Mouse (Mus musculus) T-helper 17 cell (primary cell): Measurements from ENCODE around the gene Btaf1.

Source experiments
- in situ Hi-C, 2 experiments: fragments of 300-600 bp; cut with MboI, MseI; formaldehyde crosslinking; loops; 1 replicate in 1 of 2; 2 replicates in 1 of 2; pipeline ENCODE4 v1.15.1; 2025; ENCODE audit warnings: high pct_unique_total_duplicates in 2 of 2

Btaf1 gene

GRCm38 (mm10) chr19:37018931-37019330, 93.1 kb downstream of the Btaf1 start:
- in situ Hi-C loops = no loop called here

- in situ Hi-C loops = no loop called here
Measured at GRCm38 (mm10) chr19:37020531-37020930, 94.7 kb downstream of the Btaf1 start.

DNA sequence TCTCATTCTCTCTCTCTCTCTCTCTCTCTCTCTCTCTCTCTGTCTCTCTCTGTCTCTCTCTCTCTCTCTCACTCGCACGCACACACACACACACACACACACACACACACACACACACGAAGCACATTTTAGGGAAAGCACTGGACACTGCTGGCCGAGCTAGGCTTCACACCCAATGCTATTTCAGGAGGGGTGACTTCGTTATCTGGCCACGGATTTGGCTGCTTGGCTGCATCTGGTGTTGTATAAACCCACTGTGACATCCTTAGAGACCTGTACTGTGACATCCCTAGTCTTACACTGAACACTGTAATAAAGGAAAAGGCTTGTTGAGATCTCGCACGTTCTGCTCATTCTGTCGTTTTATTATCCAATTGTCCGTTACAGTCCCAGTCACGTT, 95.1 kb downstream of the Btaf1 start:
- in situ Hi-C loops = no loop called here

DNA sequence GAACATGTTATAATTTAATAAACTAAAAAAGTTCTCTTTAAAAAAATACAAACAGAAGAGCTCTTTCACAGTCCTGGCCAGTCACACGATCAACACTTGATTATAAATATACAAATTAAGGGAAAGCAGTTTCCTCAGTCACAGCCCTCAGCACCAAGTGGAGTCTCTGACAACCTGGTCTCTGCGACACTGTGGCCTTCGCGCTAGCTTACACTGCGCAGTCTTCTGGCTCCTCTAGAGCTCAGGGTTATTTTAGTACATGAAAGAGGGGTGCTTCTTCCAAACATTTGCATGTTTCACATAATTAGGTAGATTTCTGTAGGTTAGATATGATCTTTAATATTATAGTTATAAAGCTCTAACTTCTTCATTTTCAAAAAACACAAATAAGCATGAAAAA, 96.3 kb downstream of the Btaf1 start:
- in situ Hi-C loops = no loop called here

DNA sequence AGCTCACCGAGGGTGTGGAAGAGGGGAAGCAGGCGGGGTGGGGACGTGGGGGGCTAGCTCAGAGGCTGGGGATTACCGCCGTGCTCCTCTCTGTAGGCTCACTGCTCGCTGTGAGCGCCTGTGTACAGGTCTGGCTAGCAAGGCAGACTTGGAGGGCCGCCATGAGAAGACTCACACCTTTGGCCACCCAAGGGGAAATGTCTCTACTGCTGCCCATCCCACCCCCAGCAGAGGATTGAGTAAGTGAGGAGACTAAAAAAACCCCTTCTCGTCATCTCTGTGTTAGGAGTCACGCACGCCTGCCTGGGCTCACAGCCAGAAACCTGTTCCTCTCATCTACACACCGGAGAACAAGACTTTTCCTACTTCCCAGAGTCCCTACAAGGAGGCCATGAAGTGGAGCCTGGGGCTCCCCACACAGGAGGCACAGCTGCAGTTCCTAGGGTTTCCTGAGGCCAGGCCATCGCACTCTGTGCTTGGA, 100.0 kb downstream of the Btaf1 start:
- in situ Hi-C loops = no loop called here

DNA sequence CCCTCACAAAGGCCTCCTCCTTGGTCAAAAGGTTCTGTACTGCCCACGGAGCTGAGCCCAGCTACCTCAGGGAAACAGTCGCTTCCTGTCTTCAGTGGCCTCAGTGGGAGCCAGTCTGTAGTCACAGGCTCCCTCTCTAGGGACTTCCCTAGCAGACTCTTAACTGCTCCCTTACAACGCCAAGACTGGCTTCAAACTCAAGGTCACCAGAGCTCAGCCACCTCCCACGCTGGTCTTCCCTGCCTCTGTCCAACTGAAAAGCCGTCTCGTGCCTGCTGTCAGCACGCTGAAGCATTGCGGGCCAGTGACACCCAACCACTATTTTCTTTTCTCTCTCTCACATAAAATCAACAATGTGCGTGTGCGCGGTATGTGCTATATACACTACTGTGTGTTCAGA, 100.5 kb downstream of the Btaf1 start:
- in situ Hi-C loops = no loop called here

GRCm38 (mm10) chr19:37029771-37030170, 103.9 kb downstream of the Btaf1 start:
- in situ Hi-C loops = no loop called here

DNA sequence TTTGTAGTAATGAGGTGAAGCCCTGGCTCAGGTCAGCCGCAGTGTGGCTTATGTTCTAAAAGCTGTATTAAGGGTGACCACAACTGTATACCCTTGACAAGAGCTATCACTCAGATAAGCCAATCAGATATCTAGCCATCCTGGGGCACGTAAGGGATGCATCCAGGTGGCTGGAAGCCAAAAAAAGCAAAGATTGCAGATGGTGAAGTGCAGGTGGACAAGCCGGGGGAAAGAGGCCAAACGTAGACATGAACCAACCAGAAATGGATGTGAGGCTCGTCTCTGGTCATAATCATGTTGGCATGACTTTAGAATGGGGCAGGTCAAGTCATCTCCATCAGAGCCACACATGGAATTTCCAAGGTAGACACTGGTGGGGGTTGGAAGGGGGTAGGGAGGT, 105.6 kb downstream of the Btaf1 start:
- in situ Hi-C loops = no loop called here

DNA sequence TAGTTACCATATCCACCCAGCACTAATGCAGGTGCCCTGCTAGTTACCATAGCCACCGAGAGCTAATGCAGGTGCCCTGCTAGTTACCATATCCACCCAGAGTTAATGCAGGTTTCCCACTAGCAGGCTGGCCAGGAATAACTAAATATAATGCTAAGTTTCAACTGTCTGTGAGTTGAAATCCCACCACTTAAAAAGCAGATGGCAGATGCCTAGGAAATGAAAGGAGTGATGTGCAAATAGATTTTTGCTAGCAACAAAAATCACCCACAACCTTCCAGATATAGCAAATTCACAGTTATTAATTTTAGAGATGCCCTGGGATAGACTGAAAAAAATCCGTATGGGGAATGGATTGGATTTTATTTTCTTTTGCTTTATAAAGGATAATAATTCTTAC, 106.5 kb downstream of the Btaf1 start:
- in situ Hi-C loops = no loop called here

DNA sequence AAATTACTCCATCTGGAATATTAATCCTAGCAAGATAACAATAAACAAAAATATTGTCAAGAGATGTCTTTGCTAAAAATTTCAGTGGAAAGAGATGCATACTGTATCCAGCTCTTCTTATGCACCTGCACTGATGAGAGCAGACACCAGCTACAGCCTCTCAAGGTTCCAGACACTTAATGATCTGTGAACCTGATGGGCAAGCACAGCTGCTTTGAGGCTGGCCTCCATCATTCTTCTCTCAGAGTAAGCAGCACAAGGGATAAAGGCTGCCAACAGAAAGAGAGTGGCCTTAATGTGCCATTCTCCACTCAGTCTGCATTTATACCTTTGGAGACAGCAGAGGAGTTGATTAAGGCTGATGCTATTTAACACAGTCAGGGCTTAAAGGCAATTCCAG, 115.0 kb downstream of the Btaf1 start:
- in situ Hi-C loops = no loop called here

DNA sequence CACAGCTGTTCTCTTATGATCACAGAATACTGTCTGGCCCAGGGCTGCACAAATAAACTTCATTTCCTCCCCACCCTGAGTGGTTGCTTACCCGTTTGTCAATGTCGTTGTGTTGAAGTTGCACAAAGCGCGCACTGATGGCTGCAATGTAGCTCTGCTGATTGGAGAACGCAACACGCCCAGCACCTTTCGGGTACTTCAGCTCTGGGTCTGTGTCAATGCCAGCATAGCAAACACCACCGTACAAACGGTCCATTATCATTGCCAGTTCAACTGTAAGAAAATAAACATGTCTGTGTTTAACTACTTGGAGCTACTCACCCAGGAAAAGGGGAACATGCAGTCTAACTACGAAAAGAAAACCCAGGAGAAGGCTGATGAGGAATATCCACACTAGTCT, 118.6 kb downstream of the Btaf1 start:
- in situ Hi-C loops = no loop called here

DNA sequence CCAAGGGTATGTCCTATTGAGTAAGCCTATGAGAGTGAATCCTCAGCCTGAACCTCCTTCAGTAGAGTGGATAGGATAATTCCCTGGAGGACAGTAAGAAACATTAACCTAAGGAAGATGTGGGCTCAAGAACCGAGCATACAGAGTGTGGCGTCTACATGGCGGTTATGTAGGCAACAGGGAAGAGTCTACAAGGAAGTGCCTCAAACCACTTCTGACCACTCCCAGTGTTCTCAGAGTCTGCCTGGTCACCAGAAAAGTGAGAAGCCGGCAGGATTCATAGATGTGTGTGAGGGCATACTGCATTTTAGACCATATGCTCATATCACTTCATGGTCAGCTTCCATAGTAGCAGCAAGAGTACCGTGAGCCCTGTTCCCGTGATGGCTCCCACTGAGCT, 122.6 kb downstream of the Btaf1 start:
- in situ Hi-C loops = no loop called here

GRCm38 (mm10) chr19:37050643-37051345, 124.9 kb downstream of the Btaf1 start:
- in situ Hi-C loops = no loop called here

DNA sequence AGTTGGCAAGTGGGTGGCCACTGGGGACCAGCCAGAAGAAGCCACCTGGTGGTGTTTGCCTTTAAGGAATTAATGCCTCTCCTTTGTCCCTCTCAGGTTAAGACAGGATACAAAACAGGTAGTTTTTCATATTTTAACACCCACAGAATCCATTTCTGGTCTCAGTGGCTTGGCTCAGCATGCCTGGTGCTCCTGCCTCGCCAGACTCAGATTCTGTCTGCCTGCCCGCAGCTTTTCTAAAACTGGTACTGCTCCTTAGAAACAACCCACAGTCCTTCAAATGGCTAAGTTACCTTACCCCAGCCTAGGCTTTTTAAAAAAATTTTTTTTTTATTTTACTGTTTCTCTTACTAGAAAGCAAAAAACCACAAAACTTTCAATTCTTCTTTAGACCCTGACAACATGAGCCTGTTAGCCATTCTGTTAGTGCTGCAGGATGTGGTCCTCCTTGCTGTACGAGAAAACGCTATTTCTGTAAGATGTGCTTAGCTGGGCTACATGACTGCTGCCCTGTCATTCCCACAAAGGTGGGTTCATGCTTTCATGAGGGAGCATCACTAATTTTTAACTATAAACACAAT, 130.2 kb downstream of the Btaf1 start:
- in situ Hi-C loops = no loop called here

GRCm38 (mm10) chr19:37057161-37057905, 131.5 kb downstream of the Btaf1 start:
- in situ Hi-C loops = no loop called here

GRCm38 (mm10) chr19:37059623-37060022, 133.7 kb downstream of the Btaf1 start:
- in situ Hi-C loops = no loop called here

DNA sequence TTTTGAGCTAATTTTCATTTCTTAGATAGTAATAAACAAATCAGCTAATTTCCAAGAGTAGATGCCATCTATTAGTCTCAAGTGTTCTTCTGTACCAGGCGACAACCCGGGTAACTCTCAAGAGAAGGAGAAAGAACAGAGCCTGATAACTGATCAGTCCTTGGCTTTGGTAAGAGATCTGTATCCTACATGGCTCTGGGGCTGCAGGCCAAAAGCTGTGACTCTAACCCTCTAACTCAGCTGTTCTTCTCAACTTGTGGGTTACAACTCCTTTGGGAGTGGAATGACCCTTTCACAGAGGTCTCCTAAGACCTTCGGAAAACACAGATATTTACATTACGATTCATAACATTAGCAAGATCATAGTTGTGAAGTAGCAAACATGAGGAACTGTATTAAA, 134.2 kb downstream of the Btaf1 start:
- in situ Hi-C loops = no loop called here
